Mouse (Mus musculus) C2C12 (cell line): ENCODE results near the gene Pdzrn4.

Source experiments
- CEBPB ChIP-seq: IDR thresholded peaks from one replicate; pipeline ENCODE4 v1.6.1; 2011; ENCODE audit warnings: low read depth, mild to moderate bottlenecking, control low read depth, moderate library complexity
- CTCF ChIP-seq: IDR thresholded peaks from one replicate; pipeline ENCODE4 v1.5.1; 2011; ENCODE audit not compliant: control insufficient read depth, insufficient read depth, insufficient read length
- MAX ChIP-seq: IDR thresholded peaks from one replicate; pipeline ENCODE4 v1.6.1; 2011; ENCODE audit warnings: mild to moderate bottlenecking, control low read depth
- MYOD1 ChIP-seq: IDR thresholded peaks from one replicate; pipeline ENCODE4 v1.6.1; 2011; ENCODE audit warnings: low read depth; ENCODE audit not compliant: control insufficient read depth, insufficient read length
- MYOG ChIP-seq: IDR thresholded peaks from one replicate; pipeline ENCODE4 v1.6.1; 2011; ENCODE audit not compliant: control insufficient read depth, insufficient read length; ENCODE audit errors: extremely low read depth
- USF1 ChIP-seq: IDR thresholded peaks from one replicate; pipeline ENCODE4 v1.6.1; 2011; ENCODE audit warnings: low read depth, mild to moderate bottlenecking, control low read depth, moderate library complexity

- TF ChIP-seq MYOG (no peak), CTCF (no peak), MYOD1 (no peak), MAX (no peak), USF1 (no peak), CEBPB (no peak)
Measured at GRCm38 (mm10) chr15:92525416-92525815, 128.7 kb downstream of the Pdzrn4 start.
